Mouse (Mus musculus) liver, adult 2 months (tissue): ENCODE data around the gene Prkcb.

ENCODE experiments used
- CTCF ChIP-seq: fragments of 200-500 bp; IDR thresholded peaks from 2 replicates; pipeline ENCODE4 v1.5.1; 2011; ENCODE audit warnings: low read depth, low read length, control low read depth
- POLR2A ChIP-seq: fragments of 200-500 bp; IDR thresholded peaks from 2 replicates; pipeline ENCODE4 v1.6.1; 2011; ENCODE audit warnings: low read length, control low read depth; ENCODE audit not compliant: insufficient read depth; ENCODE audit errors: extremely low read depth

DNA sequence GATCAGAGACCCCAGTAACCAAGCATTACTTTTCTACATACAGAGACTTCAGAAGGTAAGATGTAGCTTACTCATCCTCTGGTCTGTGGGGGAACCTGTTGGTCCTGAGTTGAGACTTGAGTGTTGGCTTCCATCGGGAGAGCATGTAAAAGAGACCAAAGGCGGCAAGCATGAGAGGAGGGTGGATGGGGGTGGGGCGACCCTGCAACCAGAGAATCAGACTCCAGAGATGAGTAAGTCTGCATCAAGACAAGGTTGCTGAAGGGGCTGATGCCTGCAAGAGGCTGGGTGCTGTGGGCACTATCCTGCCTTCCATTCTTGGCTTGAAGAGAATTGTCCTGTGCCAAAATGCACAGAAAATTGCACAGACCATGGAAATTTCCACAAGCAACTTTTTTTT is 83.8 kb downstream of the Prkcb start:
- TF ChIP-seq CTCF: no peak
- TF ChIP-seq POLR2A: no peak
